In the genomic region with DNA sequence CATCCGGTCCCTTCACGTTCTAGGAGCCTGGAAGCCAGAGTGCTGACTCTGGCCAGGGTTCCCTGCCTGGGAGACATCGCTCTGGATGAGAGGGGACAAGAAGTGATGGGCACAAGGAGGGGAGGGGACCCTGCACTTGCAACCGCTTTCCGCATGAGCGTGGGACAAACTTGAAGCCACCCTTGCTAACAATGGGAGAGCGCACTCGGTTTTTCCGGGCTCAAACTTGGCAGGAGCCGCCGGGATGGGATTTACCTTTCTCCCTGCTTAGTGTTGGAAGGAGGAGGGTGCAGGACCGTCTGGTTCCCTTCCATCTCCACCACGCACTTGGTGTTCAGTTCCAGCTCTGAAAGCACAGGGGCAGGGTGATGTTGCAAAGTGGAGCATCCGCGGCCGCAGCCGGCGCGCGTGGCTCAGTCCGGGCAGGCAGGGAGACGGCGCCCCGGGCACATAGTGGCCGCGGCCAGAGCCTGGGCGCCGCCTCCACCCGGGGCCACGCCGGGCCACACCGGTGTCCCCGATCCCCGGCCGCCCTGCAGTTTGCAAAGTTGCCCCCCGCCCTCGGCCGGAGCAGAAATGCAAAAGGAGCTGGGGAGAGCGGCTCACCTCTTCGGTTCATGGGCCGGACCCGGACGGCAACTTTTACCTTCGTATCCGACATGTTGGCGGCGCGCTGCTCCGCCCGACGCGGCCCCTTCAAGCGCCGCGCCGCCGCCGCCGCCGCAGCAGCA, we compare ENCODE assay signal across 8 mouse cellular contexts. TPM values are rescaled to one million over a fixed set of nuclear protein-coding genes. Genes with fewer than 3 reads are reported as not detected.
A peak's percentile ranks its signal among the peaks of the same experiment; 100 is the strongest.
DNase-seq lines count a peak whose midpoint lies in the region; ATAC-seq and TF ChIP-seq lines count a peak whose summit lies in the region.

No protein-coding gene starts in this region.

- peaks cover 5% of the 10 kb centered on the region; the same call in 1 of the 2 replicates for H3K36me3 ChIP-seq in E14TG2a.4 (ENCODE audit: insufficient read depth, low read length)
- no peaks in the 10 kb centered on the region; the same call in 1 of the 2 replicates for H3K36me3 ChIP-seq in forebrain, embryonic 11.5 days (ENCODE audit: control insufficient read depth, insufficient read depth, low read length)
- no peaks in the 10 kb centered on the region for H3K36me3 ChIP-seq in heart, embryonic 16.5 days (ENCODE audit: control insufficient read depth, insufficient read depth)
- no peaks in the 10 kb centered on the region for H3K36me3 ChIP-seq in liver, postnatal 0 days (replicated peaks; ENCODE audit: insufficient read depth, low read length)

- H3K27me3 ChIP-seq in E14TG2a.4 (ENCODE audit: insufficient read depth, low read length): peaks cover 17% of the 10 kb centered on the region
- no peaks in the 10 kb centered on the region; the same call in 1 of the 2 replicates for H3K27me3 ChIP-seq in forebrain, embryonic 11.5 days (ENCODE audit: control insufficient read depth, insufficient read depth, low read length)
- H3K27me3 ChIP-seq in heart, embryonic 16.5 days (ENCODE audit: control insufficient read depth, insufficient read depth, low read length): no peaks in the 10 kb centered on the region
- H3K27me3 ChIP-seq in liver, postnatal 0 days (ENCODE audit: insufficient read depth, low read length): no peaks in the 10 kb centered on the region

- peak overlapping the region; percentile 93 for H3K4me2 ChIP-seq in forebrain, embryonic 11.5 days (ENCODE audit: low read depth, low read length, severe bottlenecking)
- peak overlapping the region; percentile 92 for H3K4me2 ChIP-seq in heart, embryonic 16.5 days (ENCODE audit: low read depth, low read length)
- peak overlapping the region; percentile 85 for H3K4me2 ChIP-seq in liver, postnatal 0 days (ENCODE audit: low read depth, low read length)

- TF ChIP-seq POLR2A in bone marrow macrophage, adult 2 months (IDR thresholded peaks at IDR 0.05; ENCODE audit: borderline replicate concordance, low read depth, low read length): no peak
- no peak for TF ChIP-seq POLR2A in olfactory bulb, adult 2 months (IDR thresholded peaks at IDR 0.05; ENCODE audit: insufficient read depth, low read depth, low read length)

- TF ChIP-seq EP300 in liver, postnatal 0 days (IDR thresholded peaks at IDR 0.05; ENCODE audit: low read depth): no peak

- H3K27ac ChIP-seq in bone marrow macrophage, adult 2 months (ENCODE audit: insufficient read depth, low read depth, low read length): peak overlapping the region; percentile 47; the same call in 1 of the 2 replicates
- peak overlapping the region; percentile 92 for H3K27ac ChIP-seq in forebrain, embryonic 11.5 days (ENCODE audit: low read depth, low read length)
- peak overlapping the region; percentile 99 for H3K27ac ChIP-seq in heart, embryonic 16.5 days (ENCODE audit: low read length)
- H3K27ac ChIP-seq in liver, postnatal 0 days (ENCODE audit: low read depth): peak overlapping the region; percentile 88
- H3K27ac ChIP-seq in olfactory bulb, adult 2 months (ENCODE audit: insufficient read depth, low read depth, low read length): no peak overlapping the region; the same call in 1 of the 2 replicates

- ATAC-seq in forebrain, embryonic 11.5 days (replicated peaks; ENCODE audit: low FRiP score): peak; percentile 67
- peak; percentile 64 for ATAC-seq in heart, embryonic 16.5 days (replicated peaks; ENCODE audit: extremely low read depth, insufficient read depth, low FRiP score)
- peak; percentile 43 for ATAC-seq in liver, postnatal 0 days

- peaks cover 51% of the 10 kb centered on the region for H3K4me1 ChIP-seq in E14TG2a.4 (replicated peaks; ENCODE audit: low read depth, low read length)
- H3K4me1 ChIP-seq in bone marrow macrophage, adult 2 months (ENCODE audit: control insufficient read depth, insufficient read depth, low read length): peaks cover 33% of the 10 kb centered on the region
- peaks cover 8% of the 10 kb centered on the region for H3K4me1 ChIP-seq in forebrain, embryonic 11.5 days (replicated peaks; ENCODE audit: control insufficient read depth, insufficient read depth, low read length)
- H3K4me1 ChIP-seq in heart, embryonic 16.5 days (ENCODE audit: control insufficient read depth, insufficient read depth, low read length): peaks cover 29% of the 10 kb centered on the region
- H3K4me1 ChIP-seq in liver, postnatal 0 days (ENCODE audit: insufficient read depth): peaks cover 14% of the 10 kb centered on the region
- peaks cover 10% of the 10 kb centered on the region for H3K4me1 ChIP-seq in olfactory bulb, adult 2 months (ENCODE audit: control insufficient read depth, insufficient read depth, low read length)

- DNase-seq in forebrain, embryonic 11.5 days (ENCODE audit: low spot score): peak; percentile 82
- DNase-seq in kidney, postnatal 25 days: peak; percentile 56 to 67
- DNase-seq in liver, postnatal 0 days: peak; percentile 49
- DNase-seq in thymus, postnatal 25 days: peak; percentile 21

- H3K4me3 ChIP-seq in E14TG2a.4 (replicated peaks; ENCODE audit: low read length): peak overlapping the region; percentile 90
- H3K4me3 ChIP-seq in bone marrow macrophage, adult 2 months (ENCODE audit: insufficient read depth, low read length): peak overlapping the region; percentile 73
- peak overlapping the region; percentile 79 for H3K4me3 ChIP-seq in forebrain, embryonic 11.5 days (ENCODE audit: low read depth, low read length)
- H3K4me3 ChIP-seq in heart, embryonic 16.5 days (ENCODE audit: low read length): peak overlapping the region; percentile 91
- peak overlapping the region; percentile 72 for H3K4me3 ChIP-seq in liver, postnatal 0 days (ENCODE audit: low read depth, low read length)
- peak overlapping the region; percentile 89 for H3K4me3 ChIP-seq in olfactory bulb, adult 2 months (ENCODE audit: insufficient read depth, low read depth, low read length)

- WGBS in forebrain, embryonic 11.5 days: under 1% methylated on average over 60 of the region's 60 CpGs
- under 1% methylated on average over 60 of the region's 60 CpGs for WGBS in heart, embryonic 16.5 days
- 2% methylated on average over 58 of the region's 60 CpGs for WGBS in liver, postnatal 0 days (ENCODE audit: insufficient replicate concordance)
- WGBS in olfactory bulb, adult 2 months: 8% methylated on average over 60 of the region's 60 CpGs

- no peak for TF ChIP-seq CTCF in E14TG2a.4 (conservative IDR thresholded peaks at IDR 0.05; ENCODE audit: low read length)
- no peak for TF ChIP-seq CTCF in bone marrow macrophage, adult 2 months (IDR thresholded peaks at IDR 0.05; ENCODE audit: low read depth, low read length)
- no peak for TF ChIP-seq CTCF in liver, postnatal 0 days (IDR thresholded peaks at IDR 0.05; ENCODE audit: low read depth)
- TF ChIP-seq CTCF in olfactory bulb, adult 2 months (IDR thresholded peaks at IDR 0.05; ENCODE audit: insufficient read depth, low read depth, low read length): 0 out of 2 replicates have a peak, but pooled peaks have one; percentile 10

- H3K9ac ChIP-seq in forebrain, embryonic 11.5 days (ENCODE audit: low read length): peak overlapping the region; percentile 93
- H3K9ac ChIP-seq in heart, embryonic 16.5 days (ENCODE audit: low read length): peak overlapping the region; percentile 93
- H3K9ac ChIP-seq in liver, postnatal 0 days (replicated peaks): peak overlapping the region; percentile 73

- no peaks in the 10 kb centered on the region for H3K9me3 ChIP-seq in E14TG2a.4 (ENCODE audit: low read length)
- H3K9me3 ChIP-seq in forebrain, embryonic 11.5 days (ENCODE audit: control insufficient read depth, low read length): no peaks in the 10 kb centered on the region
- H3K9me3 ChIP-seq in heart, embryonic 16.5 days (replicated peaks; ENCODE audit: control insufficient read depth, low read length): no peaks in the 10 kb centered on the region
- no peaks in the 10 kb centered on the region for H3K9me3 ChIP-seq in liver, postnatal 0 days (ENCODE audit: low read length)

RNA-seq across cellular contexts. Expression of a gene that starts 0.5 kb away (rescaled TPM):
- 18.8 and 22.0 TPM in 2 replicates for polyA plus RNA-seq in bone marrow macrophage, adult 2 months (2012; ENCODE audit: insufficient read depth, insufficient read length, missing spikeins)
- 21.6 and 23.1 TPM in 2 replicates for polyA plus RNA-seq in forebrain, embryonic 11.5 days (2014; fragmentation: Nextera tagmentation; extraction: Ambion mirVana)
- polyA plus RNA-seq in heart, embryonic 16.5 days (2015; fragmentation: Nextera tagmentation; extraction: Ambion mirVana): 17.8 and 30.0 TPM in 2 replicates
- polyA plus RNA-seq in liver, postnatal 0 days (2015; fragmentation: Nextera tagmentation; extraction: Ambion mirVana): 4.9 and 5.4 TPM in 2 replicates
- not detected in 2 replicates for polyA plus RNA-seq in olfactory bulb, adult 2 months (2012; ENCODE audit: insufficient read depth, insufficient read length, low replicate concordance, missing spikeins)

Comparison
In these comparisons a context has a peak if more than half of its experiments do, and no peak if none do; other contexts are left out.
1. DNase-seq: peak in every context shown above with its lines; median percentile 82 in forebrain, embryonic 11.5 days; 62 in kidney, postnatal 25 days; 49 in liver, postnatal 0 days; 21 in thymus, postnatal 25 days.